Mouse (Mus musculus) embryonic stem cell, embryonic (primary cell): ENCODE results near the gene Clec3a.

Source experiments
- CTCF ChIA-PET, 4 experiments: fragments of 300-600 bp in 2 of 4; fragments of 350-600 bp in 2 of 4; sonication (Branson Sonifier 250); formaldehyde crosslinking; loops; one replicate each; lab custom pipeline; 2022; ENCODE audit warnings: inconsistent platforms in 2 of 4; lab: Charles Lee
- POLR2A ChIA-PET, 4 experiments: fragments of 300-600 bp in 2 of 4; fragments of 350-600 bp in 2 of 4; sonication (Branson Sonifier 250); formaldehyde crosslinking; loops; one replicate each; lab custom pipeline; 2022; ENCODE audit warnings: antibody characterized with exemption in 4 of 4, inconsistent platforms in 1 of 4; lab: Charles Lee

The Clec3a gene

DNA sequence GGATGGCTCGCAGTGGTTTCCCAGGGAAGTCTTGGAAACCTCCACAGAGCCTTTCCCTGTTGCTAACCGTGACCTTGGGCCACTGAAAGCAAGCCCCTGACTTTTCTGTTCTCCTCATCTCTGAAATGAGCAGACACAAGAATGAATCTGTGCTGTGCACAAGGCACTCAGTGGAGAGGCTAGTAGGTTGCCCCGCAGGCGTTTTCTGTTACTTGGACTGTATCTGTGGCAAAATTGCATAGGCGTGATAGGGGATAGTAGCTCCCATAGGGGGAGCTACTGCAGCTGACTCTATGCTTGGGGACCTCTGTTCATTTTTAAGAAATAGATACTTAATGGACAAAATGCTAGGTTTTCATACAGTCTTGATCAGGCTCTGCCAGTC is 22.3 kb downstream of the Clec3a start:
- ChIA-PET CTCF (interaction anchor here (0.5 to 4.8 kb wide), 42 partner anchors 8 to 775 kb away, joined by 3 to 46 read pairs (median 4); partner anchors contain the start of genes Clec3a (in 1 of the 4) and Nudt7 (in 1 of the 4)), POLR2A (interaction anchor here in 2 of 4 experiments (1.0 to 3.4 kb wide), 6 partner anchors 10 to 50 kb away, joined by 3 to 27 read pairs (median 5); no protein-coding TSS in a partner anchor)

DNA sequence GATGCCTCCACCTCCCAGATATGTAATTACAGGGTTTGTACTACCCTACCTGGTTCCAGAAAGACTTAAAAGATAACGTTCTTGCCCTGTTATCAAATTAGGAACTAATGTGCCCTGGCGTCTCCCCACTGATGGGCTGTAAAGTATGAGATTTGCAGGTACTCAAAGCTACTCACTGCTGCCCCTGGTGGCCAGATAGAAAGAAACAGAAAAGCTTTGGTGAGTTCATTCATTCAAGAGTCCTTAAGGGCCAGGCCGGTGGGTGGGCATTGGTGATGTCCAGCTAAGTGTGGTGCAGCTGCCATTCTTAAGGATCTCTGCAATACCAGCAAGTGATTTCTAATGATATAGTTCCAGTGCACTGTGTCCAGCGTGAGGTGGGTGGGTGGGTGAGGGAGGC is 23.7 kb downstream of the Clec3a start:
- ChIA-PET CTCF (interaction anchor here (0.6 to 4.8 kb wide), 21 partner anchors 10 to 1268 kb away, joined by 3 to 44 read pairs (median 5); partner anchors contain the start of genes Mon1b (in 1 of the 4) and Nudt7 (in 1 of the 4)), POLR2A (interaction anchor here in 2 of 4 experiments (0.7 to 3.4 kb wide), 2 partner anchors 9 to 60 kb away, joined by 4 to 27 read pairs; no protein-coding TSS in a partner anchor)

DNA sequence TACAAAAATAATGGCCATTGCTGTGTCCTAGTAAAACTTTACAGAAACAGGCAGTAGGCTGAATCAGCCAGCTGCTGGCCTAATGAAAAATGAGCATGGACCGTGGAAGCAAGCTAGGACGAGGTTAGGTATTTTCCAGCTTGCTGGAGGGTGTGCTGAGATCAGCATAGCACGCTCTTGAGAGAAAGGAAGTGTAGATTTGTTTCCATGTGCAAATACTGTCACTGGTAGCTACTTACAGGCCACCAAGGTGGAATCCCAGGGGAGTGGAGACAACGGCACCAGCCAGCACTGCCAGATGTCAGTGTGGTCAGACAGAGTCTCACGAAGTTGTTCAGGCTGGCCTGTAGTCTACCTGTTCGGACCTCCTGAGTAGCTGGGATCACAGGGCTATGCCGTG is 29.0 kb downstream of the Clec3a start:
- ChIA-PET CTCF (interaction anchor here in 1 of 4 experiments (0.6 kb wide), 1 partner anchor 520 kb away, joined by 5 read pairs; no protein-coding TSS in a partner anchor), POLR2A (no interaction called here)

DNA sequence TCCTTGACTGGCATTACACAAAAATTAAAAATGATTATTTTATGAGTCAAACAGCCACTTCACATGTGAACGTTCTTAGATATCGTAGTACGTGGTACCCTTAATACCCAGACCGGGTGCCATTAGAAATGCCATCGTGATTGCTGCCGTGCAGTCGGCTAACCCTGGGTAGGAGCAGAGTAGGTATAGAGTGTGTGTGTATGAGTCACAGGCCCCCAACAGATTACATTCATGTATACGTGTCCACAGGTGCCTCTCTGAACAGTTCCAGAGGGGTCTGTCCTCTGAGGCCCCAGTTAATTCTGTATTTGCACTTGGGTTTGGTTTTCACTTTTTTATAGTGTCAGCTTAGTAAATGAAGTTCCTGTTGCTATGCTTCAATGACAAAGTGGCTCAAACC is 34.4 kb downstream of the Clec3a start:
- ChIA-PET POLR2A (interaction anchor here in 1 of 4 experiments (3.4 kb wide), 1 partner anchor 12 kb away, joined by 27 read pairs; the partner anchor contains the start of gene Wwox), CTCF (interaction anchor here (0.8 to 5.0 kb wide), 6 partner anchors 11 to 18 kb away, joined by 3 to 33 read pairs (median 3); partner anchors contain the start of gene Wwox (in 2 of the 4))

DNA sequence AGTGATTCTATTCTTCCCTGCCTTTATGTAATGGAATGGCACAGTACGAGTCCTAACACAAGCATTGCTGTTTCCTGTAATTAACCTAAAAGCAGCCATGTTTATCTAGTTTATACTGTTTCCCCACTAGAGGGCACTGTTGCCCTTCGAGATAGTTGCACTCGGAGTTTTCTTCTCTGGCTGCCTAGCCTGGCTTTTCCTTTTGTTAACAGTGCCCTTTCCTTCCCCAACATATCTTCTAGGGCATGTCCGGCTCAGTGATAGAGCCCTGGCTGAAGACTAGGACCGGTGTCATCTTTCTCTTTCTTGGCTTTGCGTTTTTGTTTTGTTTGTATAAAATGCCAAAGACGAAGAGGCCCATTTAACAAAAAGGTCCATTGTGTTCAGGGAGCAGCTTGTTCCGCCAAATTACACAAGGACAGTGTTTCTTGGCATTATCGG is 34.9 kb downstream of the Clec3a start:
- CTCF ChIA-PET = interaction anchor here (0.5 to 5.0 kb wide), 8 partner anchors 9 to 1295 kb away, joined by 3 to 33 read pairs (median 3); partner anchors contain the start of gene Wwox (in 1 of the 4)
- POLR2A ChIA-PET = no interaction called here

DNA sequence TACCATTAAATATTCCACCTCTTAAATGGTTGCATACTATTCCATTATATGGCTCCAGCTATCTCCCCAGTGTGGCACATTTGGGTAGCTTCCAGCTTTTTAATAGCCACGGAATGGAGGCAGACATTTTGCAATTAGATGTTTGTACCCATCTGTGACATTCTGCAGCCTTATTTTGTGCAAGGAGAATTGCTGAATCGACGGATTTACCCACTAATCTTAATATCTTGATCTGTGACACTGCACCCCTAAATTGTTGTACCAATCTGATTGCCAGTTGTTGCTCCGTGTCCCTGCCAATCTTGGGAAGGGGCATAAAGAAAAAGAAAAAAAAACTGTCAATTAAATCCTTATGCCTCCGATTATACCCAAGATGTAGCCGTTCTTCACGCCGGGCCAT is 37.4 kb downstream of the Clec3a start:
- POLR2A ChIA-PET = interaction anchor here in 1 of 4 experiments (0.6 kb wide), 1 partner anchor 1248 kb away, joined by 4 read pairs; no protein-coding TSS in a partner anchor
- CTCF ChIA-PET = interaction anchor here in 1 of 4 experiments (1.5 kb wide), 1 partner anchor 15 kb away, joined by 4 read pairs; the partner anchor contains the start of gene Wwox

DNA sequence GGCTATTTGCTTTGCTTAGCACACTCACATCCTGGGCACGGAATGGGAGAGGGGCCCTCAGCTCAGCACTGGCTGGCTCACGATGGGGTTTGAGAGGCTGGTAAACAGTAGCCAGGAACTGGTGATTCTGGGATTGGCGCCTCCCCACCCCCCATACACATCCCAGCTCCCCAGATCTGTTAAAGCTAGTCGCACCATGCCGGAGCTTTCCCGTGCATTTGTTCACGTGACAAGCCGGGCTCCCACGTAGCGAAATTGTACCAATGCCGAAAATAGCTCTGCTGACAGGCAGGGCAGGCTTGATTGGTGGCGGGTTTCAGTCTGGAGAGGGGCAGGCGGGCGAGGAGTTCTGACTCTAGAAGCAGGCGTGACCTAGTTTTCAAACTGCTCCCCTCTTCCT is 38.1 kb downstream of the Clec3a start:
- POLR2A ChIA-PET = interaction anchor here in 1 of 4 experiments (0.6 kb wide), 1 partner anchor 47 kb away, joined by 3 read pairs; no protein-coding TSS in a partner anchor
- CTCF ChIA-PET = interaction anchor here in 3 of 4 experiments (0.6 to 1.5 kb wide), 3 partner anchors 12 to 115 kb away, joined by 4 read pairs; partner anchors contain the start of gene Wwox (in 1 of the 3)

DNA sequence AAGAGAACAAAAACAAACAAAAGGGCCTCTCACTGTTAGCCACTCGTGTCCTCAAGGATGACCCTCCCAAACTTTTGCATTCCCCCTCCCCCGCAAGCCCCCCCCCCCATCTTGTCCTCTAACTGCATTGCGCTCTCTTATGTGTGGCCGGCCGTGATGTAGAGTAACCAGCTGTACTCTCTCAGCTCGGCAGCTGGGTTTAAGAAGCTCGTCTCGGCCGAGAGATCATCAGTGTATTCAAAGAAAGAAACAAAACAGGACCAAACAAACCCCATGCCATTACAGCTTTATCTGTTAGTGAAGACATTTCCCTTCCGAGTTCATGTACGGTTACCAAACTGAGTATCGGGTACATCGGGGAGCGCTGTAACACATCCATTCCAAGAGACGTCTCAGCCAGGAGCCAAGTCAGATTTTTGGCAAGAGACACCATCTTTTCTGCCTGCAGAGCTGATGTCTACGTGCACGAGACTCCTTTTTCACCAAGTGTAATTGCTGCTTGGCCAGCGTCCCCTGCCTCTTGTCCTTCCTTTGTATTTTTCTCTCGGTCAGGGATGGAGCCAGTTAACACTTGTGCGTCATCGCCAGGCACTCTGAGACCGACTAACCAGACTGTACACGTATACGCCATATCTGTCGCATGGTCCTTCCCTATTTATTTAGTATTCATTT is 40.4 kb downstream of the Clec3a start:
- ChIA-PET POLR2A (interaction anchor here in 1 of 4 experiments (0.6 to 1.3 kb wide), 4 partner anchors 19 to 1046 kb away, joined by 3 to 6 read pairs (median 3); no protein-coding TSS in a partner anchor), CTCF (interaction anchor here in 3 of 4 experiments (0.6 to 1.4 kb wide), 4 partner anchors 18 to 519 kb away, joined by 3 to 7 read pairs (median 4); partner anchors contain the start of gene Wwox (in 1 of the 3))

DNA sequence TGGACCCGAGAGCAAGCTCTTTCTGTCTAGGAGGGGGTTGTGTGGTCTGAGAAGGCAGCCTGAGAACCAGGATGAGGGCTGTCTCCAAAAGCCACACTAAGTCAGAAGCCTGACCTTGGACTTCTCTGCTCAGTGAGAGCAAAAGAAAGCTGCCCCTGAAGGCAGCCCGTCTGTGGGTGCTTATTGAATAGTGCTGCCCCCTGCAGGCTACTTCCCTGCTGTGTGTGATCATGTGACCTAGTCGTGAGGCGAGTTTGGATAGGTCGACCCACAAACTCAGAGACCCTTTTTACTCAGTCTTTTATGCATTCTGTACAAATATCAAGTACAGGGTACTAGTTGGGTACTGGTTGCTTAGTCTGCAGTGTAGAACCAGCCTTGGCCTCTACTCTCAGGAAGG is 42.7 kb downstream of the Clec3a start:
- CTCF ChIA-PET = interaction anchor here (0.5 to 1.7 kb wide), 7 partner anchors 8 to 358 kb away, joined by 3 to 9 read pairs (median 3); partner anchors contain the start of gene Wwox (in 1 of the 4)
- POLR2A ChIA-PET = no interaction called here

DNA sequence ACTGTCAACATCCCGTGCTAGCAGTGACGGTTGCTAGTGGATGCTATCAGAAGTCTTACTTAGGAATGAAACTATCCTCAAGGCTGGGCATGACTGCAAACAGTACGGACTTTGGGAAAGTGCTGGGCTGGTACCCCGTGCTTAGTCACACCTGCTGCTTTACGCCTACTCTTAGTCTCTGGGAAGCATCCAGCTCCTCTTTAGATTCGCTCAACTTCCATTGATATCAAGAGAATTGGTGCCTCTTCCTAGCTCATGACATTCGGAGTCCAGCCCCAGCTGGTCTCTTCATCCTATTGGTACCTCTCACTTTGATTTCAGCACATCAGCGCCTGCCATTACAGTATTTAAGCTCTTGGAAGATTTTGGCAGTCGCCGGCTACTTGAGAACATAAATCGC is 44.7 kb downstream of the Clec3a start:
- ChIA-PET POLR2A (no interaction called here), CTCF (interaction anchor here in 2 of 4 experiments (0.6 to 2.4 kb wide), 2 partner anchors 22 to 479 kb away, joined by 3 to 13 read pairs; no protein-coding TSS in a partner anchor)

DNA sequence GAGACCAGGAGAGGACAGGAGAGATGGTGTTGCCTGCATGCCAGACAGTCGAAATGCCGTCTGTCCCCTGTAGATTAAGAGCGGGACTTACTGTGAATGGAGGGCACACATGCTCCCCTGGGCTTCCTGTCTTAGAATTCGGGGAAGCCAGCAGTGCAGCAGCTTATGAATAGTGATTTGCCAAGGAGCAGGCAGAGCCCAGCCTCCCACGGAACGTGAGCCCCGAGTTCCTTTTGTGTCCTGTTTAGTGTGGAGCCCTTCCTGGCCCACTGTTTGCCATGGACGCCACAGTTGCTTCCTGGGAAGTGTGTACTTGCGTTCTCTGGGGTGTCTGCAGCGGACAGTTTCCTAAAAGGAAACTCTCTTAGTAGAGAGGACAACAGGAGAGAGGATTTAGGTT is 45.4 kb downstream of the Clec3a start:
- CTCF ChIA-PET = interaction anchor here in 2 of 4 experiments (0.6 to 2.4 kb wide), 2 partner anchors 11 to 22 kb away, joined by 3 to 13 read pairs; no protein-coding TSS in a partner anchor
- POLR2A ChIA-PET = no interaction called here

DNA sequence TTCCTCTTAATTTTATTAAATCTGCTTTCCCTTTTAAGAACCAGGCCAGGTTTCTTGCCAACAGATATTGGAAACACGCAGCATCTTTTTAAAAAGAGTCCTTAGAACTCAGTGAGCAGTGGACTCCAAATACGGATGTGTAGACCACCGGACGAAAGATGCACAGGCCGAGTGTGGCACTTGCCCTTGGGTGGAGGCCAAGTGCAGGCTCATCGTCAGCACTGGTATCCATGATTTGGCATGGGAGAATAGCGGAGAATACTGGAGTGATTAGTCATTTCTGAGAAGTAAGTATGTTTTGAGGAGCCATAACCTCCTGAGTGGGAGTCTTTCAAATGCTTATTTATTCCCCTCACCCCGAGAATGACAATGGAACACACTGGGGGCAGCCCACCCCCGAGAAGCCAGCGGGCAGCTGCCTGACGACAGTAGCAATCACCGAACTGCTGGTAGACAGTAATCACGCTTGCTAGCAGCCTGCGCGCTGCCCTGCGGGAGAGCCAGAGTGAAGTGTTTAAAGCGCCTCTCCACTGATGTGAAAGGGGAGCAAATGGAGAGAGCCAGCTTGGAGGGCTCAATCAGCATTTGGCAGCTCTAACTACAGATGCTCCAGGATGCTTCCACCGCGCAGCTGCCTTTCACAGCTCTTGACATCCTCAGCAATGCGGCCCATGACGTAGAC is 50.8 kb downstream of the Clec3a start:
- ChIA-PET CTCF (interaction anchor here in 3 of 4 experiments (0.5 to 1.9 kb wide), 7 partner anchors 8 to 1303 kb away, joined by 3 to 5 read pairs (median 3); no protein-coding TSS in a partner anchor), POLR2A (interaction anchor here in 1 of 4 experiments (0.5 to 1.3 kb wide), 2 partner anchors 9 to 510 kb away, joined by 4 to 5 read pairs; no protein-coding TSS in a partner anchor)

DNA sequence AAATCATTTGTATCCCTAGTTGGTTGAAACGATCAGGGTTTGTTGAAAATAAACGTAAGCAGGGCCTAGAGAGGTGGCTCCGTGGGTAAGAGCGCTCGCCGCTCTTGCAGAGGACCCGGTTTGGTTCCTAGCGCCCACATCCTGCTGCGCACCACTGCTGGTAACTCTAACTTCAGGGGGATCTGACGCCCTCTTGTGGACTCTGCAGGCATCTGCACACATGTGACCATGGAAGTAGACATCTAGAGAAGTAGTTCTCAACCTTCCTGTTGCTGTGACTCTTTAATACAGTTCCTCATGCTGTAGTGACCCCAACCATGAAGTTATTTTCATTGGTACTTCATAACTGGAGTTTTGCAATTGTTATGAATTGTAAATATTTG is 51.3 kb downstream of the Clec3a start:
- CTCF ChIA-PET = interaction anchor here in 3 of 4 experiments (0.6 to 1.9 kb wide), 6 partner anchors 9 to 1303 kb away, joined by 3 to 5 read pairs (median 3); no protein-coding TSS in a partner anchor
- POLR2A ChIA-PET = interaction anchor here in 1 of 4 experiments (0.5 to 1.3 kb wide), 2 partner anchors 8 to 509 kb away, joined by 4 to 5 read pairs; no protein-coding TSS in a partner anchor

DNA sequence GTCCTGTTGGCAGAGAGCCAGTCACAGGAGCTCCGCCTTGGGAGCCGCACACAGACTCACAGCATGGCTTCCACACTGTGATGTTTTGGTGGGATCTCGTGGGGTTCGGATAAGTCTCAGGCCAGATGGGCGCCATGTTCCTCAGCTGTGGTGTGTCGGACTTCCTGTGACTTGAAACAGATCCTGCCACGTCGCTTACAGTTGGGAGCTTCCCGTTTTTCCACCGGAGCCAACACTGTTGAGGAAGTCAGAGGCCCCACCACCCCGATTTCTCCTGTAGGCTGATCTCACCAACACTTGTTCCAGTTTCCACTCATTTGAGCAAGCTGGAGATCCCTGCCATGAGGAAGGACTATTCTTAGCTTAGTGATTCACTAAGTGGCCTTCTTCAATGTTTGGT is 55.7 kb downstream of the Clec3a start:
- POLR2A ChIA-PET = no interaction called here
- CTCF ChIA-PET = no interaction called here
